Mouse (Mus musculus): ENCODE data around the gene Flcn. TPM values are rescaled to one million over a fixed set of nuclear protein-coding genes. Genes with fewer than 3 reads are reported as not detected.
"Not testable (repeated sequence)": the region's sequence is repeated elsewhere in the genome, so short reads cannot be mapped to it uniquely, and the experiment has no call there.

Flcn gene
- polyA plus RNA-seq, 1 experiment from 2014 or later: 51.2 TPM

GRCm38 (mm10) chr11:59837789-59838188, 28.0 kb upstream of the Flcn start:
- not testable (repeated sequence) for H3K9me3 ChIP-seq (ENCODE audit: control insufficient read depth, low read length); H3K27ac ChIP-seq (ENCODE audit: low read length); H3K27me3 ChIP-seq (replicated peaks; ENCODE audit: control insufficient read depth, insufficient read depth, low read length); H3K4me3 ChIP-seq (replicated peaks; ENCODE audit: low read length); H3K9ac ChIP-seq (replicated peaks; ENCODE audit: low read depth, low read length); H3K36me3 ChIP-seq (ENCODE audit: control insufficient read depth, insufficient read depth); H3K4me2 ChIP-seq (ENCODE audit: low read length); ATAC-seq
- peaks cover 22% of the 10 kb centered on the region for H3K4me1 ChIP-seq (replicated peaks; ENCODE audit: control insufficient read depth, insufficient read depth, low read length)
- no CpG with 5 or more reads among the region's 1 CpGs for WGBS

DNA sequence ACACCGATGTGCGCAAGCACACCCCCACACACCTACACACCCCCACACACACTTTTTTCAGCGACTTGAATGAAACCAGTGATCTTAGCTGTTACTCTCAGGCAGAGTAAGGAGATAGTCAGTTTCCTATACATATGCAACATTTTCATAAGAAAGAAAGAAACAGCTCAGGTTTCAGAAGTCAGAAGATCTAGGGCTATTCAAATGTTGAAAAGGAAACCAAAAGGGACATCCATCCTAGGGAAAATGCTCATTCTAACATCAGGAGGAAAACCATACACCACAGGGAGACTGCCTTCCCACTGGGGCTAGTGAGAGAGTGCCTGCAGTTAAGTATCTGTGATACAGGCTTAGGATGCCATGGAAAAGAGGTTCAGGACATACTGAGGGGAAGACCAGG, 11.8 kb upstream of the Flcn start:
- H3K4me2 ChIP-seq (ENCODE audit: low read length): no peak overlapping the region
- H3K9ac ChIP-seq (replicated peaks; ENCODE audit: low read depth, low read length): no peak overlapping the region
- no peaks in the 10 kb centered on the region for H3K4me1 ChIP-seq (replicated peaks; ENCODE audit: control insufficient read depth, insufficient read depth, low read length)
- H3K36me3 ChIP-seq (ENCODE audit: control insufficient read depth, insufficient read depth): peaks cover 58% of the 10 kb centered on the region
- 94% methylated on average over 3 of the region's 3 CpGs for WGBS
- H3K27me3 ChIP-seq (replicated peaks; ENCODE audit: control insufficient read depth, insufficient read depth, low read length): no peaks in the 10 kb centered on the region
- ATAC-seq: no peak
- no peak overlapping the region for H3K4me3 ChIP-seq (replicated peaks; ENCODE audit: low read length)
- no peaks in the 10 kb centered on the region for H3K9me3 ChIP-seq (ENCODE audit: control insufficient read depth, low read length)
- no peak overlapping the region for H3K27ac ChIP-seq (ENCODE audit: low read length)

DNA sequence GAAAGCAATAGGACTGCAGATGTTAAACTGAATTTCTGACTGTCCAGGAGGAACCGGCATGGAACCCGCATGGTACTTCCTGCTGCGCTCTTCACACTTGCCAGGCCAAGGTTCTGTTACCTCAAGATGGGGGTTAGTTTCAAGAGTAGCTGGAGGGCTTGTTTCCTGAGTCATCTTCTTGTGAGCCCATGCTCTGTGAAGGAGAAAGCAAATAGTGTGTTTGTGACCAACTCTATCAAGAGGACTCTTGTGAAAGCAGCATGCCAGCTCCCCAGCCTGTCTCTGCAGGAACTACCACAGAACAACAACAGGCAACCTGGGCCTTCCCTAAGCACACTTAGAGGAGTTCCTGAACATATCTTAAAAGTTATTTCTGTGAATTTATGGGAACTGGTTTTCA, 8.1 kb upstream of the Flcn start:
- no peaks in the 10 kb centered on the region for H3K9me3 ChIP-seq (ENCODE audit: control insufficient read depth, low read length)
- H3K4me2 ChIP-seq (ENCODE audit: low read length): no peak overlapping the region
- H3K4me1 ChIP-seq (replicated peaks; ENCODE audit: control insufficient read depth, insufficient read depth, low read length): no peaks in the 10 kb centered on the region
- 99% methylated on average over 3 of the region's 3 CpGs for WGBS
- H3K9ac ChIP-seq (replicated peaks; ENCODE audit: low read depth, low read length): no peak overlapping the region
- no peak overlapping the region for H3K27ac ChIP-seq (ENCODE audit: low read length)
- peaks cover 40% of the 10 kb centered on the region for H3K36me3 ChIP-seq (ENCODE audit: control insufficient read depth, insufficient read depth)
- ATAC-seq: no peak
- H3K27me3 ChIP-seq (replicated peaks; ENCODE audit: control insufficient read depth, insufficient read depth, low read length): no peaks in the 10 kb centered on the region
- H3K4me3 ChIP-seq (replicated peaks; ENCODE audit: low read length): no peak overlapping the region

GRCm38 (mm10) chr11:59815482-59816065, 5.8 kb upstream of the Flcn start:
- no peaks in the 10 kb centered on the region for H3K27me3 ChIP-seq (replicated peaks; ENCODE audit: control insufficient read depth, insufficient read depth, low read length)
- peaks cover 3% of the 10 kb centered on the region; the same call in 1 of the 2 replicates for H3K4me1 ChIP-seq (replicated peaks; ENCODE audit: control insufficient read depth, insufficient read depth, low read length)
- no peak overlapping the region for H3K27ac ChIP-seq (ENCODE audit: low read length)
- H3K9me3 ChIP-seq (ENCODE audit: control insufficient read depth, low read length): no peaks in the 10 kb centered on the region
- no peak overlapping the region for H3K9ac ChIP-seq (replicated peaks; ENCODE audit: low read depth, low read length)
- 83% methylated on average over 6 of the region's 6 CpGs for WGBS
- no peak for ATAC-seq
- H3K36me3 ChIP-seq (ENCODE audit: control insufficient read depth, insufficient read depth): peaks cover 24% of the 10 kb centered on the region
- H3K4me2 ChIP-seq (ENCODE audit: low read length): no peak overlapping the region
- no peak overlapping the region for H3K4me3 ChIP-seq (replicated peaks; ENCODE audit: low read length)

DNA sequence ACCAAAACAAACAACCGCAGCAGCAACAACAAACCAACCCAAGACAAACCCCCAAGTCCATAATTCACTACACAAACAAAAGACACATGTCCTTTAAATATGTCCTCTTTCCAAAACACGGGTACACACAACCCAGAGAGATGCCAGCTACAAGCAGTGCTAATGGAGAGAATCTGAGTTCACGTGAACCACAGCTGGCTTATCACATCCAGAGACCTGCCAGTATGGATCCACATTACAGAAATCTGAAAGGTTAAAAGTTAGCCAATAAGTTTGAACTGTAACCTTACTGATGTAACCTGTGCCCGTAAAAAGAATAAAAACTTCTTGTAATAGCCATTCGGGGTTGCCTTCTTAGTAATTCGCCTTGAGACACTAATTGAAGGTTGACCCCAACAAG, 5.1 kb upstream of the Flcn start:
- H3K27me3 ChIP-seq (replicated peaks; ENCODE audit: control insufficient read depth, insufficient read depth, low read length): no peaks in the 10 kb centered on the region
- H3K4me3 ChIP-seq (replicated peaks; ENCODE audit: low read length): no peak overlapping the region
- H3K4me1 ChIP-seq (replicated peaks; ENCODE audit: control insufficient read depth, insufficient read depth, low read length): peaks cover 3% of the 10 kb centered on the region; the same call in 1 of the 2 replicates
- H3K36me3 ChIP-seq (ENCODE audit: control insufficient read depth, insufficient read depth): peaks cover 18% of the 10 kb centered on the region
- WGBS: 93% methylated on average over 6 of the region's 6 CpGs
- H3K9me3 ChIP-seq (ENCODE audit: control insufficient read depth, low read length): no peaks in the 10 kb centered on the region
- H3K4me2 ChIP-seq (ENCODE audit: low read length): no peak overlapping the region
- H3K27ac ChIP-seq (ENCODE audit: low read length): no peak overlapping the region
- no peak for ATAC-seq
- no peak overlapping the region for H3K9ac ChIP-seq (replicated peaks; ENCODE audit: low read depth, low read length)

GRCm38 (mm10) chr11:59814311-59814710, 4.5 kb upstream of the Flcn start:
- H3K36me3 ChIP-seq (ENCODE audit: control insufficient read depth, insufficient read depth): peaks cover 13% of the 10 kb centered on the region
- no peaks in the 10 kb centered on the region for H3K27me3 ChIP-seq (replicated peaks; ENCODE audit: control insufficient read depth, insufficient read depth, low read length)
- no peak overlapping the region for H3K9ac ChIP-seq (replicated peaks; ENCODE audit: low read depth, low read length)
- H3K4me1 ChIP-seq (replicated peaks; ENCODE audit: control insufficient read depth, insufficient read depth, low read length): peaks cover 3% of the 10 kb centered on the region; the same call in 1 of the 2 replicates
- H3K27ac ChIP-seq (ENCODE audit: low read length): no peak overlapping the region
- 78% methylated on average over 1 of the region's 1 CpGs for WGBS
- no peaks in the 10 kb centered on the region for H3K9me3 ChIP-seq (ENCODE audit: control insufficient read depth, low read length)
- no peak overlapping the region for H3K4me2 ChIP-seq (ENCODE audit: low read length)
- no peak for ATAC-seq
- no peak overlapping the region for H3K4me3 ChIP-seq (replicated peaks; ENCODE audit: low read length)

DNA sequence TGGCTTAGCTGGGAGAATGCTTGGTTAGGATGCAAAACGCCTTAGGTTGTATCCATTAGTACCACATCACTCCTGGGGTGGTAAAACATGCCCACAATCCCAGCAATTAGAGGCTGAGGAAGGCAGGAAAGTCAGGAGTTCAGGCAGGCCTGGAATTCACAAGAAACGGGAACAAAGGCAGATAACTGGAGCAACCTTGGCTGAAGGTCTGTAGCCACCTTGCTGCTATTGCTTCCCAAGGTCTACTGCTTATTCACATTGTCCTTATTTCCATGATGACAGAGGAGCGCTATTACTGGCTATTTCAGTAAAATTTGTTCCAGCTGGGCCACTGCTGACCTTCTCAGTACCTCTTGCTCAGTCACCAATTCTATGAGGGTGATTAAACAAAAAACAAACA, 3.5 kb upstream of the Flcn start:
- Histone ChIP-seq H3K4me2 (ENCODE audit: low read length) (no peak overlapping the region), H3K4me3 (replicated peaks; ENCODE audit: low read length) (no peak overlapping the region), H3K27me3 (replicated peaks; ENCODE audit: control insufficient read depth, insufficient read depth, low read length) (no peaks in the 10 kb centered on the region), H3K4me1 (replicated peaks; ENCODE audit: control insufficient read depth, insufficient read depth, low read length) (peaks cover 11% of the 10 kb centered on the region), H3K9me3 (ENCODE audit: control insufficient read depth, low read length) (no peaks in the 10 kb centered on the region), H3K36me3 (ENCODE audit: control insufficient read depth, insufficient read depth) (peaks cover 6% of the 10 kb centered on the region), H3K9ac (replicated peaks; ENCODE audit: low read depth, low read length) (no peak overlapping the region), H3K27ac (ENCODE audit: low read length) (no peak overlapping the region)
- ATAC-seq: no peak
- 87% methylated on average over 3 of the region's 3 CpGs for WGBS

DNA sequence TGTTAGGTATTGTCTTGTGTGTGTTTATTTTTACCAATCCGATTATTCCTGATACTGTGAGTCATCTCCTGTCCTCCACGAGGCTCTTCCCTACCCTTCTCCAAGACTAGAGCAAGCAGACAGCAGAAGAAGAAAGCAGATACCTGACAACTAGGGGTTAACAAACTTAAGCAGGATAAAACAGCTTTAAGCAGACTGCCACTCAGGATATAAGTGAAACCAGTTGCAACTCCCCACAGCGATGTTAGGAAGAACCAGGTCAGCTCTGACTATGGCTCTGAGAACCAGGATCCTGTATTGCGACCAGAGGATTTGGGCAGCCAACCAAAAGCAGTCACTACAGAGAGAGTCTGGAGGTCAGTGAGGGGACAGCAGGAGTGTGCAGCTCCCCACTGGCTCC, 1.4 kb upstream of the Flcn start:
- no peak for ATAC-seq
- Histone ChIP-seq H3K36me3 (ENCODE audit: control insufficient read depth, insufficient read depth) (no peaks in the 10 kb centered on the region), H3K27ac (ENCODE audit: low read length) (no peak overlapping the region), H3K9me3 (ENCODE audit: control insufficient read depth, low read length) (no peaks in the 10 kb centered on the region), H3K4me1 (replicated peaks; ENCODE audit: control insufficient read depth, insufficient read depth, low read length) (peaks cover 11% of the 10 kb centered on the region), H3K9ac (replicated peaks; ENCODE audit: low read depth, low read length) (no peak overlapping the region), H3K4me2 (ENCODE audit: low read length) (no peak overlapping the region), H3K27me3 (replicated peaks; ENCODE audit: control insufficient read depth, insufficient read depth, low read length) (no peaks in the 10 kb centered on the region), H3K4me3 (replicated peaks; ENCODE audit: low read length) (no peak overlapping the region)
- WGBS: 81% methylated on average over 4 of the region's 4 CpGs

DNA sequence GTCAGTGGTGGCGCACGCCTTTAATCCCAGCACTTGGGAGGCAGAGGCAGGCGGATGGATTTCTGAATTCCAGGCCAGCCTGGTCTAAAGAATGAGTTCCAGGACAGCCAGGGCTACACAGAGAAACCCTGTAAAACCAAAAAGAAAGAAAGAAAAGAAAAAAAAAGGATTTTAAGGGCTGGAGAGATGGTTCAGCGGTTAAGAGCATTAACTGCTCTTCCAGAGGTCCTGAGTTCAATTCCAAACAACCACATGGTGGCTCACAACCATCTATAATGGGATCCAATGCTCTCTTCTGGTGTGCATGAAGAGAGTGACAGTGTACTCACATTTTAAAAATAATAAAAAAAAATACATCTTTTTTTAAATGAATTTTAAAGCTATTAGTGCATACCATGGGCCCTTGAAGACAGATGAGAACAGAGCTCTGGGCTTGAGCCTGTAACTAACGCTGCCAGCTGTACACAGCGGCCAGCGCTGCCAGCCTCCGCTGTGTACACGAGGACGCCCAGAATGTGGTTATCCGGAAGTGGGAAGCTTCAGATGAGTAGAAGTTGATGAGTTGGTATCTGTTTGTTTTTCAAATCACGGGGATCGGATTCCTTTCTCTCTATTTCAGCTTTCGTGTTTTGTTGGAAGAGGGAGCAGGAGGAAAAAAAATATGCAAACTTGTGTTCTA, 803 bp upstream of the Flcn start:
- 70% methylated on average over 14 of the region's 14 CpGs for WGBS
- Histone ChIP-seq H3K9ac (replicated peaks; ENCODE audit: low read depth, low read length) (peak overlapping the region; percentile 93), H3K9me3 (ENCODE audit: control insufficient read depth, low read length) (no peaks in the 10 kb centered on the region), H3K36me3 (ENCODE audit: control insufficient read depth, insufficient read depth) (no peaks in the 10 kb centered on the region), H3K27me3 (replicated peaks; ENCODE audit: control insufficient read depth, insufficient read depth, low read length) (no peaks in the 10 kb centered on the region), H3K4me2 (ENCODE audit: low read length) (peak overlapping the region; percentile 75), H3K4me3 (replicated peaks; ENCODE audit: low read length) (peak overlapping the region; percentile 57), H3K27ac (ENCODE audit: low read length) (peak overlapping the region; percentile 98; the same call in 1 of the 2 replicates), H3K4me1 (replicated peaks; ENCODE audit: control insufficient read depth, insufficient read depth, low read length) (peaks cover 11% of the 10 kb centered on the region)
- no peak for ATAC-seq
